Mouse (Mus musculus): ENCODE results near the gene Arhgap24. TPM values are rescaled to one million over a fixed set of nuclear protein-coding genes. Genes with fewer than 3 reads are reported as not detected.

The Arhgap24 gene
- total and polyA plus RNA-seq, 3 experiments: 34.7 to 51.6 (median 47.9) TPM

- Histone ChIP-seq H3K4me2 (ENCODE audit: insufficient read depth, low read depth, poor library complexity, severe bottlenecking) (no peak overlapping the region), H3K9ac (ENCODE audit: insufficient read depth, low read depth) (no peak overlapping the region), H3K9me3 (replicated peaks; ENCODE audit: low read length) (no peaks in the 10 kb centered on the region), H3K4me3 (replicated peaks in 1 of 3; ENCODE audit: low read depth in 2 of 3, low read length in 2 of 3, poor library complexity in 1 of 3) (no peak overlapping the region), H3K27ac (ENCODE audit: insufficient read depth, low read depth) (no peak overlapping the region), H3K4me1 (ENCODE audit: control insufficient read depth in 1 of 2, insufficient read depth in 2 of 2) (peaks cover 3 to 23% of the 10 kb centered on the region in 2 experiments; a peak in 2 of 4 replicates), H3K79me2 (replicated peaks; ENCODE audit: control insufficient read depth, extremely low read depth, insufficient read depth, poor library complexity, severe bottlenecking) (no peaks in the 10 kb centered on the region), H3K36me3 (replicated peaks in 1 of 2; ENCODE audit: control insufficient read depth in 1 of 2, insufficient read depth in 1 of 2, low read length in 1 of 2) (peaks cover 3 to 45% of the 10 kb centered on the region in 2 experiments), H3K27me3 (replicated peaks) (no peaks in the 10 kb centered on the region)
- dilution Hi-C loops (cut with MboI; ENCODE audit: extremely low pct_ligation_motif_present, extremely low pct_unique_long_range_greater_than_20kb, low sequenced_read_pairs): no loop called here
- TF ChIP-seq POLR2A (IDR thresholded peaks at IDR 0.05; ENCODE audit: low read depth, low read length) (no peak), NELFE (IDR thresholded peaks at IDR 0.05; ENCODE audit: low read depth, low read length) (no peak), MAFK (IDR thresholded peaks at IDR 0.05; ENCODE audit: insufficient replicate concordance, low read length) (no peak), ZKSCAN1 (IDR thresholded peaks at IDR 0.05; ENCODE audit: borderline replicate concordance, low read depth, low read length) (no peak), UBTF (IDR thresholded peaks at IDR 0.05; ENCODE audit: low read depth, low read length) (no peak), ZC3H11A (IDR thresholded peaks at IDR 0.05; ENCODE audit: low read depth, low read length) (no peak), CHD2 (IDR thresholded peaks at IDR 0.05; ENCODE audit: low read length) (no peak), USF2 (conservative IDR thresholded peaks at IDR 0.05; ENCODE audit: low read depth, low read length) (no peak), KAT2A (IDR thresholded peaks at IDR 0.05; ENCODE audit: insufficient replicate concordance, low read length) (no peak), MAX (IDR thresholded peaks at IDR 0.05; ENCODE audit: low read length) (no peak), BHLHE40 (IDR thresholded peaks at IDR 0.05; ENCODE audit: low read depth, low read length) (no peak), MAZ (IDR thresholded peaks at IDR 0.05; ENCODE audit: low read depth, low read length) (no peak)
- in situ Hi-C loops (cut with MboI; ENCODE audit: low pct_ligation_motif_present, low pct_unique_long_range_greater_than_20kb, low sequenced_read_pairs): no loop called here
- DNase-seq (ENCODE audit: extremely low read depth): no peak
These were observed 307.2 kb downstream of the Arhgap24 start for GRCm38 (mm10) chr5:102788437-102788836.

- no peak overlapping the region for H3K9ac ChIP-seq (ENCODE audit: insufficient read depth, low read depth)
- H3K27me3 ChIP-seq (replicated peaks): no peaks in the 10 kb centered on the region
- H3K4me3 ChIP-seq (replicated peaks in 1 of 3; ENCODE audit: low read depth in 2 of 3, low read length in 2 of 3, poor library complexity in 1 of 3): no peak overlapping the region
- H3K4me1 ChIP-seq (ENCODE audit: control insufficient read depth in 1 of 2, insufficient read depth in 2 of 2): peaks cover 0 to 28% of the 10 kb centered on the region in 2 experiments; a peak in 2 of 4 replicates
- DNase-seq (ENCODE audit: extremely low read depth): no peak
- in situ Hi-C loops (cut with MboI; ENCODE audit: low pct_ligation_motif_present, low pct_unique_long_range_greater_than_20kb, low sequenced_read_pairs) (no loop called here), dilution Hi-C loops (cut with MboI; ENCODE audit: extremely low pct_ligation_motif_present, extremely low pct_unique_long_range_greater_than_20kb, low sequenced_read_pairs) (no loop called here)
- no peaks in the 10 kb centered on the region for H3K9me3 ChIP-seq (replicated peaks; ENCODE audit: low read length)
- 0 out of 2 replicates have a peak, but pooled peaks cover 3% of the 10 kb centered on the region for H3K79me2 ChIP-seq (replicated peaks; ENCODE audit: control insufficient read depth, extremely low read depth, insufficient read depth, poor library complexity, severe bottlenecking)
- no peak for TF ChIP-seq ZNF384 (IDR thresholded peaks at IDR 0.05; ENCODE audit: low read depth, low read length)
- TF ChIP-seq JUND (conservative IDR thresholded peaks at IDR 0.05; ENCODE audit: low read depth, low read length): no peak
- TF ChIP-seq JUN (IDR thresholded peaks at IDR 0.05; ENCODE audit: insufficient read depth, low read depth, low read length): no peak
- TF ChIP-seq MYC (IDR thresholded peaks at IDR 0.05; ENCODE audit: low read depth, low read length): no peak
- TF ChIP-seq USF1 (IDR thresholded peaks at IDR 0.05; ENCODE audit: low read depth, low read length): no peak
- no peak for TF ChIP-seq TBP (conservative IDR thresholded peaks at IDR 0.05; ENCODE audit: low read depth, low read length)
- TF ChIP-seq ELF1 (IDR thresholded peaks at IDR 0.05; ENCODE audit: low read depth, low read length): no peak
- TF ChIP-seq ZKSCAN1 (IDR thresholded peaks at IDR 0.05; ENCODE audit: borderline replicate concordance, low read depth, low read length): no peak
- TF ChIP-seq MXI1 (IDR thresholded peaks at IDR 0.05; ENCODE audit: low read depth, low read length): no peak
- TF ChIP-seq ETS1 (conservative IDR thresholded peaks at IDR 0.05; ENCODE audit: low read depth, low read length): no peak
- TF ChIP-seq TCF12 (IDR thresholded peaks at IDR 0.05; ENCODE audit: low read depth, low read length): no peak
- no peak for TF ChIP-seq E2F4 (IDR thresholded peaks at IDR 0.05; ENCODE audit: insufficient replicate concordance, low read depth, low read length)
- TF ChIP-seq SIN3A (IDR thresholded peaks at IDR 0.05; ENCODE audit: low read length): no peak
- TF ChIP-seq PAX5 (IDR thresholded peaks at IDR 0.05; ENCODE audit: low read length): no peak
- no peak for TF ChIP-seq CHD1 (IDR thresholded peaks at IDR 0.05; ENCODE audit: low read depth, low read length)
- TF ChIP-seq MAZ (IDR thresholded peaks at IDR 0.05; ENCODE audit: low read depth, low read length): no peak
- TF ChIP-seq RCOR1 (conservative IDR thresholded peaks at IDR 0.05; ENCODE audit: low read depth, low read length): no peak
- TF ChIP-seq POLR2AphosphoS2 (IDR thresholded peaks at IDR 0.05; ENCODE audit: low read depth, low read length): no peak
- H3K27ac ChIP-seq (ENCODE audit: insufficient read depth, low read depth): no peak overlapping the region
- no peak overlapping the region for H3K4me2 ChIP-seq (ENCODE audit: insufficient read depth, low read depth, poor library complexity, severe bottlenecking)
- peaks cover 3 to 51% of the 10 kb centered on the region in 2 experiments for H3K36me3 ChIP-seq (replicated peaks in 1 of 2; ENCODE audit: control insufficient read depth in 1 of 2, insufficient read depth in 1 of 2, low read length in 1 of 2)
These were observed 310.1 kb downstream of the Arhgap24 start for GRCm38 (mm10) chr5:102791273-102791672.
